10 mouse cellular contexts compared by ENCODE assay signal in genomic region chr4:85391795-85392194, GRCm38 (mm10).
DNase-seq lines count a peak whose midpoint lies in the region; ATAC-seq and TF ChIP-seq lines count a peak whose summit lies in the region.
"Had no signal": no experiment of that assay in that cellular context is flagged by ENCODE, and none has a peak within 500 bp of the region (broad histone marks: within the 10 kb centered on the region; RNA-seq: fewer than 3 reads in every experiment).

No protein-coding gene starts in this region.

- no peak overlapping the region for H3K4me2 ChIP-seq in forebrain, embryonic 15.5 days (replicated peaks)
- H3K4me2 ChIP-seq in lung, embryonic 14.5 days = no peak overlapping the region
- H3K4me2 ChIP-seq: neural tube, embryonic 12.5 days had no signal

- intact Hi-C loops in gastrocnemius, postnatal 36 days (cut with DNase I) = loop anchor here (5.0 kb wide), 1 partner anchor 229 kb away; no protein-coding TSS in a partner anchor

- H3K27me3 ChIP-seq in forebrain, embryonic 15.5 days = no peaks in the 10 kb centered on the region
- H3K27me3 ChIP-seq in forebrain, embryonic 10.5 days (ENCODE audit: poor library complexity, severe bottlenecking) = no peaks in the 10 kb centered on the region
- no peaks in the 10 kb centered on the region for H3K27me3 ChIP-seq in lung, embryonic 14.5 days (ENCODE audit: insufficient read depth, low read length)
- H3K27me3 ChIP-seq in cerebellum, adult 2 months (ENCODE audit: control insufficient read depth, insufficient read depth, low read length) = no peaks in the 10 kb centered on the region
- H3K27me3 ChIP-seq: neural tube, embryonic 12.5 days had no signal

- 43% methylated on average over 1 of the region's 1 CpGs for WGBS in forebrain, embryonic 15.5 days
- 62% methylated on average over 1 of the region's 1 CpGs for WGBS in forebrain, embryonic 10.5 days
- 46% methylated on average over 1 of the region's 1 CpGs for WGBS in lung, embryonic 14.5 days
- WGBS in cerebellum, adult 2 months = 0% methylated on average over 1 of the region's 1 CpGs

- H3K27ac ChIP-seq in forebrain, embryonic 15.5 days (replicated peaks) = no peak overlapping the region
- no peak overlapping the region for H3K27ac ChIP-seq in forebrain, embryonic 10.5 days
- H3K27ac ChIP-seq in lung, embryonic 14.5 days (ENCODE audit: low read depth) = no peak overlapping the region
- no peak overlapping the region; the same call in 1 of the 2 replicates for H3K27ac ChIP-seq in cerebellum, adult 2 months (ENCODE audit: insufficient read depth, low read length)
- H3K27ac ChIP-seq: liver, embryonic 14.5 days; neural tube, embryonic 12.5 days had no signal

- H3K9ac ChIP-seq in forebrain, embryonic 15.5 days (replicated peaks) = no peak overlapping the region
- no peak overlapping the region for H3K9ac ChIP-seq in lung, embryonic 14.5 days
- H3K9ac ChIP-seq: liver, embryonic 14.5 days; neural tube, embryonic 12.5 days had no signal

- TF ChIP-seq CTCF in lung, embryonic 14.5 days (IDR thresholded peaks at IDR 0.05; ENCODE audit: low read depth) = peak; percentile 64
- peak; percentile 24; the same call in 1 of the 2 replicates for TF ChIP-seq CTCF in cerebellum, adult 2 months (IDR thresholded peaks at IDR 0.05; ENCODE audit: borderline replicate concordance, insufficient read depth, low read depth, low read length)

- peak; percentile 68 for ATAC-seq in forebrain, embryonic 15.5 days (replicated peaks)
- ATAC-seq in lung, embryonic 14.5 days (ENCODE audit: insufficient read depth) = no peak

- no peak overlapping the region for H3K4me3 ChIP-seq in forebrain, embryonic 15.5 days
- H3K4me3 ChIP-seq in forebrain, embryonic 10.5 days = no peak overlapping the region
- no peak overlapping the region for H3K4me3 ChIP-seq in lung, embryonic 14.5 days (ENCODE audit: low read depth, low read length)
- no peak overlapping the region for H3K4me3 ChIP-seq in cerebellum, adult 2 months (replicated peaks; ENCODE audit: insufficient read depth, low read depth, low read length)
- H3K4me3 ChIP-seq: neural tube, embryonic 12.5 days had no signal

- TF ChIP-seq POLR2A in cerebellum, adult 2 months (IDR thresholded peaks at IDR 0.05; ENCODE audit: borderline replicate concordance, insufficient read depth, low read length) = no peak

- DNase-seq in forebrain, embryonic 10.5 days (ENCODE audit: extremely low spot score, low spot score) = no peak
- DNase-seq in lung, embryonic 14.5 days = peak; percentile 75
- DNase-seq in lung, postnatal 4 days = no peak
- peak; percentile 53 to 57 for DNase-seq in cerebellum, adult 2 months
- DNase-seq in mesoderm, embryonic 11.5 days (ENCODE audit: low read depth, low spot score) = peak; percentile 23
- no peak for DNase-seq in urinary bladder, postnatal 36 days (ENCODE audit: low spot score in 2 of 2)
- no peak for DNase-seq in gastrocnemius, postnatal 36 days

- H3K36me3 ChIP-seq in forebrain, embryonic 15.5 days = no peaks in the 10 kb centered on the region
- H3K36me3 ChIP-seq in forebrain, embryonic 10.5 days (replicated peaks) = no peaks in the 10 kb centered on the region
- no peaks in the 10 kb centered on the region for H3K36me3 ChIP-seq in lung, embryonic 14.5 days (ENCODE audit: insufficient read depth)
- H3K36me3 ChIP-seq: neural tube, embryonic 12.5 days had no signal

- H3K4me1 ChIP-seq in forebrain, embryonic 15.5 days = no peaks in the 10 kb centered on the region
- no peaks in the 10 kb centered on the region for H3K4me1 ChIP-seq in forebrain, embryonic 10.5 days
- H3K4me1 ChIP-seq in lung, embryonic 14.5 days (ENCODE audit: insufficient read depth) = no peaks in the 10 kb centered on the region
- peaks cover 3% of the 10 kb centered on the region; the same call in 1 of the 2 replicates for H3K4me1 ChIP-seq in cerebellum, adult 2 months (ENCODE audit: control insufficient read depth, insufficient read depth, low read length)
- H3K4me1 ChIP-seq: neural tube, embryonic 12.5 days had no signal

- H3K9me3 ChIP-seq in forebrain, embryonic 15.5 days = no peaks in the 10 kb centered on the region
- no peaks in the 10 kb centered on the region for H3K9me3 ChIP-seq in forebrain, embryonic 10.5 days
- no peaks in the 10 kb centered on the region for H3K9me3 ChIP-seq in lung, embryonic 14.5 days (ENCODE audit: low read depth, low read length)
- H3K9me3 ChIP-seq: neural tube, embryonic 12.5 days had no signal

Comparison
In these comparisons a context has a peak if more than half of its experiments do, and no peak if none do; other contexts are left out.
1. DNase-seq: peak in lung, embryonic 14.5 days (single experiment), cerebellum, adult 2 months (2 of 2) and mesoderm, embryonic 11.5 days (single experiment); none in forebrain, embryonic 10.5 days (single experiment), lung, postnatal 4 days (0 of 2), urinary bladder, postnatal 36 days (0 of 2) and gastrocnemius, postnatal 36 days (0 of 2).